Mouse (Mus musculus) heart, postnatal 0 days (tissue): ENCODE measurements around the gene 1700017B05Rik. TPM values are rescaled to one million over a fixed set of nuclear protein-coding genes. Genes with fewer than 3 reads are reported as not detected.

Experiments used
- ATAC-seq: fragments of 200-750 bp; cut with Nextera tagmentation; 2 replicates; pipeline ENCODE4 v1.8.0; 2017; ENCODE audit warnings: low read depth, moderate number of reproducible peaks, moderate library complexity; ENCODE audit not compliant: insufficient read depth
- DNase-seq: peaks from one replicate; pipeline ENCODE4 v3.0.0-alpha.2; 2016; ENCODE audit warnings: low spot score
- H3K27ac ChIP-seq: fragments of 300-500 bp; sonication (generic); 2 replicates; pipeline ENCODE4 v1.5.1; 2014; ENCODE audit warnings: low read depth, mild to moderate bottlenecking
- H3K27me3 ChIP-seq: fragments of 300-500 bp; sonication (generic); 2 replicates; pipeline ENCODE4 v1.6.1; 2014; ENCODE audit warnings: low read length, mixed read lengths; ENCODE audit not compliant: control insufficient read depth, insufficient read depth
- H3K36me3 ChIP-seq: fragments of 300-500 bp; sonication (generic); replicated peaks from 2 replicates; pipeline ENCODE4 v1.6.1; 2014; ENCODE audit warnings: low read length, mixed read lengths; ENCODE audit not compliant: control insufficient read depth, insufficient read depth
- H3K4me1 ChIP-seq: fragments of 300-500 bp; sonication (generic); 2 replicates; pipeline ENCODE4 v1.6.1; 2014; ENCODE audit warnings: antibody characterized with exemption; ENCODE audit not compliant: control insufficient read depth, insufficient read depth
- H3K4me2 ChIP-seq: fragments of 300-500 bp; sonication (generic); 2 replicates; pipeline ENCODE4 v1.6.1; 2014; ENCODE audit warnings: low read depth, mild to moderate bottlenecking, low read length, moderate library complexity
- H3K4me3 ChIP-seq: fragments of 300-500 bp; sonication (generic); 2 replicates; pipeline ENCODE4 v1.5.1; 2014; ENCODE audit warnings: low read depth, low read length
- H3K9ac ChIP-seq: fragments of 300-500 bp; sonication (generic); replicated peaks from 2 replicates; pipeline ENCODE4 v1.6.1; 2014; ENCODE audit warnings: low read depth, low read length, mixed read lengths
- H3K9me3 ChIP-seq: fragments of 300-500 bp; sonication (generic); replicated peaks from 2 replicates; pipeline ENCODE4 v1.6.1; 2016; ENCODE audit warnings: low read length; ENCODE audit not compliant: control insufficient read depth
- CTCF ChIP-seq: IDR thresholded peaks from 2 replicates; pipeline ENCODE4 v1.5.1; 2016; ENCODE audit warnings: antibody characterized with exemption, control low read depth, low read depth
- EP300 ChIP-seq: IDR thresholded peaks from 2 replicates; pipeline ENCODE4 v1.6.1; 2016; ENCODE audit warnings: antibody characterized with exemption, low read depth
- WGBS: fragments of 180-500 bp; shearing (Covaris S2); extraction: QIAGEN DNeasy Blood & Tissue Kit; methylation state at CpG from one replicate; pipeline ENCODE4 v1.1.7; 2014; 5-methylcytosine and 5-hydroxymethylcytosine counted together
- polyA plus RNA-seq: library from polyadenylated mRNA; unstranded; fragments of >200 nt; fragmentation: Nextera tagmentation; extraction: Ambion mirVana; gene quantifications from 2 replicates; pipeline ENCODE4 v1.2.1, GENCODE M21; 2015
- total RNA-seq: library from RNA; depleted of rRNA; stranded (reverse); fragments of >200 nt; gene quantifications from 2 replicates; pipeline ENCODE4 v1.2.3, GENCODE M21; 2014; ENCODE audit warnings: low replicate concordance

Gene 1700017B05Rik
- total and polyA plus RNA-seq, 2 experiments from 2014 or later, result 6.2 to 11.0 TPM

- no peak overlapping the region for H3K27ac ChIP-seq
- ATAC-seq (no peak), DNase-seq (peak; percentile 0)
- no peak overlapping the region for H3K4me2 ChIP-seq
- no peaks in the 10 kb centered on the region for H3K27me3 ChIP-seq
- H3K9ac ChIP-seq, result no peak overlapping the region
- H3K36me3 ChIP-seq, result peaks cover 58% of the 10 kb centered on the region
- 85% methylated on average over 9 of the region's 9 CpGs for WGBS
- H3K4me3 ChIP-seq, result no peak overlapping the region
- TF ChIP-seq EP300, result no peak
- TF ChIP-seq CTCF, result no peak
- peaks cover 6% of the 10 kb centered on the region; the same call in 1 of the 2 replicates for H3K4me1 ChIP-seq
- no peaks in the 10 kb centered on the region for H3K9me3 ChIP-seq
These were observed 4.8 kb downstream of the 1700017B05Rik start for GRCm38 (mm10) chr9:57257627-57258026.

GRCm38 (mm10) chr9:57256861-57257260 is 5.6 kb downstream of the 1700017B05Rik start:
- TF ChIP-seq EP300 (no peak), CTCF (no peak)
- ATAC-seq (no peak), DNase-seq (peak; percentile 1)
- Histone ChIP-seq H3K27me3 (no peaks in the 10 kb centered on the region), H3K9me3 (no peaks in the 10 kb centered on the region), H3K27ac (no peak overlapping the region), H3K9ac (no peak overlapping the region), H3K4me2 (no peak overlapping the region), H3K36me3 (peaks cover 66% of the 10 kb centered on the region), H3K4me3 (no peak overlapping the region), H3K4me1 (peaks cover 6% of the 10 kb centered on the region; the same call in 1 of the 2 replicates)
- WGBS, result 89% methylated on average over 11 of the region's 11 CpGs

GRCm38 (mm10) chr9:57256309-57256708 is 6.1 kb downstream of the 1700017B05Rik start:
- WGBS, result 94% methylated on average over 20 of the region's 20 CpGs

GRCm38 (mm10) chr9:57254823-57255495 is 7.5 kb downstream of the 1700017B05Rik start:
- peaks cover 66% of the 10 kb centered on the region for H3K36me3 ChIP-seq
- DNase-seq (peak; percentile 3), ATAC-seq (no peak)
- H3K4me2 ChIP-seq, result no peak overlapping the region
- H3K9me3 ChIP-seq, result no peaks in the 10 kb centered on the region
- H3K4me1 ChIP-seq, result no peaks in the 10 kb centered on the region
- TF ChIP-seq CTCF (no peak), EP300 (no peak)
- H3K27ac ChIP-seq, result no peak overlapping the region
- H3K4me3 ChIP-seq, result no peak overlapping the region
- no peaks in the 10 kb centered on the region for H3K27me3 ChIP-seq
- no peak overlapping the region for H3K9ac ChIP-seq
- WGBS, result 85% methylated on average over 9 of the region's 9 CpGs

More at GRCm38 (mm10) chr9:57256309-57256708, 6.1 kb downstream of the 1700017B05Rik start:
- H3K27ac ChIP-seq, result no peak overlapping the region
- H3K36me3 ChIP-seq, result peaks cover 66% of the 10 kb centered on the region
- TF ChIP-seq EP300 (no peak), CTCF (no peak)
- H3K4me1 ChIP-seq, result peaks cover 6% of the 10 kb centered on the region; the same call in 1 of the 2 replicates
- DNase-seq (no peak), ATAC-seq (no peak)
- H3K27me3 ChIP-seq, result no peaks in the 10 kb centered on the region
- H3K4me3 ChIP-seq, result no peak overlapping the region
- no peak overlapping the region for H3K9ac ChIP-seq
- no peak overlapping the region for H3K4me2 ChIP-seq
- no peaks in the 10 kb centered on the region for H3K9me3 ChIP-seq

GRCm38 (mm10) chr9:57254061-57254460 is 8.4 kb downstream of the 1700017B05Rik start:
- 72% methylated on average over 7 of the region's 7 CpGs for WGBS
- Histone ChIP-seq H3K9ac (no peak overlapping the region), H3K9me3 (no peaks in the 10 kb centered on the region), H3K4me2 (no peak overlapping the region), H3K4me1 (no peaks in the 10 kb centered on the region), H3K27ac (no peak overlapping the region), H3K4me3 (no peak overlapping the region), H3K27me3 (no peaks in the 10 kb centered on the region), H3K36me3 (peaks cover 66% of the 10 kb centered on the region)
- DNase-seq (no peak), ATAC-seq (no peak)
- TF ChIP-seq CTCF (no peak), EP300 (no peak)

GRCm38 (mm10) chr9:57251139-57251538 is 11.3 kb downstream of the 1700017B05Rik start:
- peaks cover 39% of the 10 kb centered on the region for H3K36me3 ChIP-seq

More at GRCm38 (mm10) chr9:57251139-57251538, 11.3 kb downstream of the 1700017B05Rik start:
- WGBS, result 88% methylated on average over 2 of the region's 2 CpGs
- Histone ChIP-seq H3K27me3 (no peaks in the 10 kb centered on the region), H3K9ac (no peak overlapping the region), H3K4me3 (no peak overlapping the region), H3K4me2 (no peak overlapping the region), H3K27ac (no peak overlapping the region), H3K4me1 (no peaks in the 10 kb centered on the region), H3K9me3 (no peaks in the 10 kb centered on the region)
- ATAC-seq (no peak), DNase-seq (no peak)
- TF ChIP-seq EP300, result no peak
- TF ChIP-seq CTCF, result no peak
